Mouse (Mus musculus) lung, postnatal 0 days (tissue): ENCODE data around the gene Marc1. TPM values are rescaled to one million over a fixed set of nuclear protein-coding genes. Genes with fewer than 3 reads are reported as not detected.
A peak's percentile ranks its signal among the peaks of the same experiment; 100 is the strongest.

Source experiments
- ATAC-seq: fragments of 200-750 bp; cut with Nextera tagmentation; 2 replicates; pipeline ENCODE4 v1.8.0; 2017; ENCODE audit warnings: moderate library complexity
- DNase-seq: peaks from one replicate; pipeline ENCODE4 v3.0.0-alpha.2; 2016; ENCODE audit warnings: low spot score
- H3K27ac ChIP-seq: fragments of 300-500 bp; sonication (generic); 2 replicates; pipeline ENCODE4 v1.5.1; 2014; ENCODE audit warnings: antibody characterized with exemption, mild to moderate bottlenecking, low read length, mixed read lengths
- H3K27me3 ChIP-seq: fragments of 300-500 bp; sonication (generic); replicated peaks from 2 replicates; pipeline ENCODE4 v1.6.1; 2014; ENCODE audit warnings: low read length, mixed read lengths; ENCODE audit not compliant: insufficient read depth
- H3K36me3 ChIP-seq: fragments of 300-500 bp; sonication (generic); 2 replicates; pipeline ENCODE4 v1.6.1; 2014; ENCODE audit warnings: low read length, mixed read lengths; ENCODE audit not compliant: insufficient read depth
- H3K4me1 ChIP-seq: fragments of 300-500 bp; sonication (generic); 2 replicates; pipeline ENCODE4 v1.6.1; 2014; ENCODE audit warnings: antibody characterized with exemption, low read depth, low read length, mixed read lengths; ENCODE audit not compliant: insufficient read depth
- H3K4me2 ChIP-seq: fragments of 300-500 bp; sonication (generic); replicated peaks from 2 replicates; pipeline ENCODE4 v1.6.1; 2014; ENCODE audit warnings: low read depth, mild to moderate bottlenecking, low read length, moderate library complexity, mixed read lengths
- H3K4me3 ChIP-seq: fragments of 300-500 bp; sonication (generic); 2 replicates; pipeline ENCODE4 v1.5.1; 2014; ENCODE audit warnings: low read depth, low read length
- H3K9ac ChIP-seq: fragments of 300-500 bp; sonication (generic); replicated peaks from 2 replicates; pipeline ENCODE4 v1.6.1; 2014; ENCODE audit warnings: low read depth, mild to moderate bottlenecking
- H3K9me3 ChIP-seq: fragments of 300-500 bp; sonication (generic); 2 replicates; pipeline ENCODE4 v1.6.1; 2016; ENCODE audit warnings: low read length, mixed read lengths
- CTCF ChIP-seq: IDR thresholded peaks from 2 replicates; pipeline ENCODE4 v1.5.1; 2016; ENCODE audit warnings: antibody characterized with exemption, mild to moderate bottlenecking
- EP300 ChIP-seq: IDR thresholded peaks from 2 replicates; pipeline ENCODE4 v1.6.1; 2016; ENCODE audit warnings: antibody characterized with exemption, mild to moderate bottlenecking, control low read depth
- WGBS: fragments of 180-500 bp; shearing (Covaris S2); extraction: QIAGEN DNeasy Blood & Tissue Kit; methylation state at CpG from one replicate; pipeline ENCODE4 v1.1.7; 2014; 5-methylcytosine and 5-hydroxymethylcytosine counted together
- microRNA counts: library from miRNA; unstranded; fragments of <30 nt; microRNA quantifications from one replicate; lab custom pipeline; 2015
- microRNA-seq: library from miRNA; unstranded; fragments of <30 nt; microRNA quantifications from one replicate; pipeline ENCODE4, GENCODE M21; 2016
- polyA plus RNA-seq: library from polyadenylated mRNA; unstranded; fragments of >200 nt; fragmentation: Nextera tagmentation; extraction: Ambion mirVana; gene quantifications from 2 replicates; pipeline ENCODE4 v1.2.1, GENCODE M21; 2015

Gene Marc1
- polyA plus RNA-seq, 1 experiment from 2014 or later = 0.13 TPM

DNA sequence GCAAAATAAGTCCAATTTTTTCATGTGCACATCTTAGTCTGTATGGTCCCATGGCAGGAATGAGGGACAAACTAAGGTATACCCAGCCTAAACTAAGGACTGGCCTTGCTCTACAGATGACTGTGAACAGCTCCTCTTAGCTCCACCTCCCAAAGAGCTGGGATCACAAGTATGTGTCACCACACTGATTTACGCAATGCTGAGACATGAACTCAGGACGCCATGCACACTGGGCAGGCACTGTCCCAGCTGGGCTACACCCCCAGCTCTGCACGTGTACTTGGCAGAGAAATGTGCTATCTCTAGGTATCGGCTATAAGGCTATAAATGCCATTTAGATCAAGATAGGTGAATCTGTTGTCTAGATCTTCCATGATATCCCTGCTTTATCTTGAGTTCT is 49.1 kb downstream of the Marc1 start:
- Histone ChIP-seq H3K9me3 (no peaks in the 10 kb centered on the region), H3K27ac (no peak overlapping the region), H3K4me2 (no peak overlapping the region), H3K27me3 (no peaks in the 10 kb centered on the region), H3K9ac (no peak overlapping the region), H3K4me1 (no peaks in the 10 kb centered on the region), H3K4me3 (no peak overlapping the region), H3K36me3 (no peaks in the 10 kb centered on the region)
- WGBS = 61% methylated on average over 4 of the region's 4 CpGs
- DNase-seq (no peak), ATAC-seq (no peak)
- TF ChIP-seq EP300 (no peak), CTCF (no peak)

DNA sequence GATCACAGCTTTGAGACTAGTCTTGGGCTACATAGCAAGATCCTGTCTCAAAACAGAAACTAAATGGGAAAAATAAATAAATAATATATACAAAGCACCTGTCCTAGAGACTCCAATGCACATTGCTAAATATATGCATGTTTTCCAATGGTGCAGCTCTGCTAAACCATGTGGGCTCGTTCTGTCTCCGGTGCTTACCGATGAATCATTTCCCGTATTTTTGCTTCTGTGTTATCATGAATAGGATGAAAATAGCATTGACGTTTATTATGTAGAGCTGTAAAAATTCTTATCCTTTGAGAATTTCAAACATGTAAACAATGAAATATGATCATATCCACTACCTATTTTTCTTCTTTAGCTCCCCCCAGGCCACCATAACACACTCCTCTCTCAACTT is 58.4 kb downstream of the Marc1 start:
- Histone ChIP-seq H3K27me3 (no peaks in the 10 kb centered on the region), H3K4me2 (no peak overlapping the region), H3K27ac (no peak overlapping the region), H3K9me3 (no peaks in the 10 kb centered on the region), H3K36me3 (no peaks in the 10 kb centered on the region), H3K9ac (no peak overlapping the region), H3K4me3 (no peak overlapping the region), H3K4me1 (0 out of 2 replicates have a peak, but pooled peaks cover 2% of the 10 kb centered on the region)
- DNase-seq = no peak
- 54% methylated on average over 5 of the region's 5 CpGs for WGBS
- peak; percentile 61 for TF ChIP-seq EP300
- TF ChIP-seq CTCF = no peak
- no peak for ATAC-seq

DNA sequence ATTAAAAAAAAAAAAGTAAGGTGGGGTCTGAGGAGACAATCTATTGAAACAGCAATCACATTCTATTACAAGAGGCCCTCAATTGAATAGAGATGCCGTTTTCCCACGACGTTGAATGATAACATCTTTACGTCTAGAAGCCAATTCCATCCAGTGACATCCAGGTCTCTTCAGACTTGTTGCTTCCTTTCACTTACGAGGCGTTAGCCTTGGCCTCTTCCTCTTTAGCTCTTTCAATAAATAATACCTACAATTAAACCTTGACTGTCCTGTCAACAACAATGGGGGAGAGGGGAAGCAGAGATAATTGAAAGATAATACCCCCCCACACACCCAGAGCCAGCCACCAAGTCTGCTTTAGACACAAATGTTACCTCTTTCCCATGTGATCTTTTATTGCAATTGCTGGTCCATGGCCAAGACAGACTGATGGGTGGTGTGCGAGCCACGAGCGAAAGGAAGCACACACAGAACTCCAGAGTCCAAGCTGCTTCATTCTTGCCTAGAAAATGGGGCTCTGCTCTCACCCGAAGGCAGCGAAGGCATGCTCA is 60.9 kb downstream of the Marc1 start:
- DNase-seq = peak; percentile 60
- H3K4me1 ChIP-seq = 0 out of 2 replicates have a peak, but pooled peaks cover 2% of the 10 kb centered on the region
- no peak overlapping the region for H3K9ac ChIP-seq
- peak; percentile 45 for ATAC-seq
- no peaks in the 10 kb centered on the region for H3K36me3 ChIP-seq
- no peak overlapping the region for H3K4me3 ChIP-seq
- no peaks in the 10 kb centered on the region for H3K27me3 ChIP-seq
- TF ChIP-seq EP300 (peak; percentile 89), CTCF (no peak)
- H3K27ac ChIP-seq = no peak overlapping the region
- H3K4me2 ChIP-seq = no peak overlapping the region
- H3K9me3 ChIP-seq = no peaks in the 10 kb centered on the region
- 63% methylated on average over 11 of the region's 11 CpGs for WGBS

DNA sequence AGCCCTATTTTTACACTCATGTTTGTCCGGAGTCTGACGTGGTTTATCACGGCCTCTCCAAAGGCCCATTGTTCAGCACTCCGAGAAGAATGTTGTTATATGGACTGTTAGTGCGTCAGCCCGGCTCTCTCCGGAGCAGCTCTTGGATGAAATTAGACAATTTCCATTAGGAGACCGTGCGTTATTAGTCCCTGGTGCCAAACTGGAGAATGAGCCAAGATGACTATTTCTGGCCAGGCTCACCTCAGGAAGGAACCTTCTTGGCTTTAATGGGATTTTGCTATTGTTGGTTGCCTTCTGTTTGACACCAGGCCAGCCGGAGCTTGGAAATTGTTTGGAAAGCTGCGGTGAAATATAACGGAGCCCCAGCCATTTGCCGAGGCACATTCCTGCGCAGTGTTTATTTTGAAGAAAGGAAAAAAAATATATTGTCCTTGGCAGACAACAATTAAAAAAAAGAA is 62.4 kb downstream of the Marc1 start:
- peak; percentile 88 for ATAC-seq
- Histone ChIP-seq H3K27ac (0 out of 2 replicates have a peak overlapping the region, but pooled peaks have one; percentile 38), H3K4me1 (0 out of 2 replicates have a peak, but pooled peaks cover 2% of the 10 kb centered on the region), H3K27me3 (no peaks in the 10 kb centered on the region), H3K4me3 (no peak overlapping the region), H3K9me3 (no peaks in the 10 kb centered on the region), H3K36me3 (no peaks in the 10 kb centered on the region), H3K9ac (no peak overlapping the region), H3K4me2 (no peak overlapping the region)
- TF ChIP-seq CTCF = no peak
- peak; percentile 95 for TF ChIP-seq EP300
- WGBS = 27% methylated on average over 14 of the region's 14 CpGs
- DNase-seq = peak; percentile 91

DNA sequence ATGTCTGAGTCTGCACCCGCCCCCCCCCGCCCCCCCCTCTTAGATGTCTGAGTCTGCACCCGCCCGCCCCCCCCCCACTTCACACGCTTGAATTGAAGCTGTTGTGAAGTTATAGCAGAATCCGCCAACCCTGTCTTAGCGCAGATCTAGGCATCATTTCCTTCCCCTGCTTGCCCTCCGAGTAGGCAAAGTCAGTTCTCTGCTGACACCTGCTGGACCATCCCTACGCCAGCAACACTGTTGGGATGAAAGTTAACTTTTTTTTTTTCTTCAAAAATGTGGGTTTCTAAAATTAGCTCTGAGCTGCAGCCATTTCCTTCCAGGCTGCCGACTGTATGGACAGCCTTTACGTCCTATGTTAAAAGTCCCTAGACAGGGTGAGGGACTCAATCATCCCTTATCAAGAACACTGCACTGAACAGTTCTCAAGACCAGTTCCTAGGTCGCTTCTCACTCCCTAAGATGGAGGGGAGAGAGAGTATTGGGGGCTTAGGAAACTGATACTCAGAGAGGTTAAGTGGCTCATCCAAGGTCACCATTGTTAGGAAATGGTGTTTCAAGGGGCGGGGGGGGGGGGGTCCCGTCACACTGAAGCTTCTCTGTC is 73.1 kb downstream of the Marc1 start:
- DNase-seq (peak; percentile 93), ATAC-seq (peak; percentile 61)
- Histone ChIP-seq H3K9ac (no peak overlapping the region), H3K4me1 (peaks cover 3% of the 10 kb centered on the region; the same call in 1 of the 2 replicates), H3K27ac (no peak overlapping the region), H3K9me3 (no peaks in the 10 kb centered on the region), H3K36me3 (no peaks in the 10 kb centered on the region), H3K27me3 (peaks cover 12% of the 10 kb centered on the region; the same call in 1 of the 2 replicates), H3K4me3 (no peak overlapping the region), H3K4me2 (no peak overlapping the region)
- WGBS = 6% methylated on average over 14 of the region's 14 CpGs
- TF ChIP-seq EP300 (no peak), CTCF (peak; percentile 90)

DNA sequence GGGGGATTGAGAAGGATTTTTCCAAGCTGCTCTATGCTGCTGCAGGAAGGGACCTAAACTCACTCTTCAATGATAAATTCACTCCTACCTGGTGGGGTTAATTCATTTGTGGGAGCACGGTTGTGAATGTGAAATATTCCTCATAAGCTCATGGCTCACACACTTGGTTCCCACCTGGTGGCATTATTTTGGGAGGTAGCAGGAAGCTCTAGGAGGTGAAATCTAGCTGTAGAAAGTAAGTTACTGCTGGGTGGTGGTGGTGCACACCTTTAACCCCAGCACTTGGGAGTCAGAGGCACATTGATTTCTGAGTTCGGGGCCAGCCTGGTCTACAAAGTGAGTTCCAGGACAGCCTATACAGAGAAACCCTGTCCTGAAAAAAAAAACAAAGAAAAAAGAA is 73.9 kb downstream of the Marc1 start:
- no peak for DNase-seq
- 59% methylated on average over 2 of the region's 2 CpGs for WGBS
- no peaks in the 10 kb centered on the region for H3K9me3 ChIP-seq
- no peak overlapping the region for H3K9ac ChIP-seq
- TF ChIP-seq EP300 (no peak), CTCF (no peak)
- H3K4me2 ChIP-seq = no peak overlapping the region
- no peaks in the 10 kb centered on the region for H3K36me3 ChIP-seq
- H3K4me1 ChIP-seq = peaks cover 3% of the 10 kb centered on the region; the same call in 1 of the 2 replicates
- no peak overlapping the region for H3K4me3 ChIP-seq
- ATAC-seq = no peak
- H3K27me3 ChIP-seq = peaks cover 16% of the 10 kb centered on the region; the same call in 1 of the 2 replicates
- no peak overlapping the region for H3K27ac ChIP-seq

MicroRNAs within 50 kb of the gene (microRNA counts, 519-probe panel; counts per million panel counts)
- microRNA mmu-miR-1981 (lab: Ali Mortazavi, UCI) = 3,497 counts per million, percentile 23 among the panel's probes with 10 or more counts

Small RNA genes lying within 50 kb of the gene (microRNA-seq; reads per million reads assigned to microRNA genes)
- gene Mir1981 = 32.3 reads per million, percentile 36 among the genes with 10 or more reads in this experiment

Other genes starting within 250 kb of the Marc1 start
- 34.2 and 63.1 TPM in 2 replicates for gene Hlx, start 78.7 kb downstream of the Marc1 start, polyA plus RNA-seq
- 213 and 222 TPM in 2 replicates for gene Marc2, start 35.1 kb upstream of the Marc1 start, polyA plus RNA-seq
- gene C130074G19Rik, start 71.9 kb upstream of the Marc1 start, polyA plus RNA-seq = 4.0 and 4.6 TPM in 2 replicates
- 1.2 and 1.5 TPM in 2 replicates for gene Mark1, start 188.3 kb upstream of the Marc1 start, polyA plus RNA-seq